Mouse (Mus musculus) hindbrain, embryonic 16.5 days (tissue): Measurements from ENCODE around the gene Baz2a. TPM values are rescaled to one million over a fixed set of nuclear protein-coding genes. Genes with fewer than 3 reads are reported as not detected.
"Not testable (repeated sequence)": the region's sequence is repeated elsewhere in the genome, so short reads cannot be mapped to it uniquely, and the experiment has no call there.

Experiments used
- ATAC-seq: fragments of 200-750 bp; cut with Nextera tagmentation; 2 replicates; pipeline ENCODE4 v1.8.0; 2017; ENCODE audit warnings: moderate TSS enrichment, moderate library complexity
- H3K27ac ChIP-seq: fragments of 300-500 bp; sonication (generic); 2 replicates; pipeline ENCODE4 v1.5.1; 2014; ENCODE audit warnings: low read depth, mild to moderate bottlenecking, control low read depth, low read length, moderate library complexity
- H3K27me3 ChIP-seq: fragments of 300-500 bp; sonication (generic); replicated peaks from 2 replicates; pipeline ENCODE4 v1.6.1; 2014; ENCODE audit warnings: low read length; ENCODE audit not compliant: control insufficient read depth, insufficient read depth
- H3K36me3 ChIP-seq: fragments of 300-500 bp; sonication (generic); 2 replicates; pipeline ENCODE4 v1.6.1; 2014; ENCODE audit warnings: mild to moderate bottlenecking, low read length, moderate library complexity, mixed read lengths; ENCODE audit not compliant: control insufficient read depth, insufficient read depth
- H3K4me1 ChIP-seq: fragments of 300-500 bp; sonication (generic); 2 replicates; pipeline ENCODE4 v1.6.1; 2014; ENCODE audit warnings: low read depth, low read length; ENCODE audit not compliant: control insufficient read depth, insufficient read depth
- H3K4me2 ChIP-seq: fragments of 300-500 bp; sonication (generic); 2 replicates; pipeline ENCODE4 v1.6.1; 2014; ENCODE audit warnings: mild to moderate bottlenecking, low read length, control low read depth, moderate library complexity
- H3K4me3 ChIP-seq: fragments of 300-500 bp; sonication (generic); 2 replicates; pipeline ENCODE4 v1.5.1; 2014; ENCODE audit warnings: mild to moderate bottlenecking, low read length, control low read depth, moderate library complexity
- H3K9ac ChIP-seq: fragments of 300-500 bp; sonication (generic); 2 replicates; pipeline ENCODE4 v1.6.1; 2014; ENCODE audit warnings: low read depth, mild to moderate bottlenecking, control low read depth, low read length, moderate library complexity
- H3K9me3 ChIP-seq: fragments of 300-500 bp; sonication (generic); 2 replicates; pipeline ENCODE4 v1.6.1; 2014; ENCODE audit warnings: mild to moderate bottlenecking, low read length, moderate library complexity; ENCODE audit not compliant: control insufficient read depth
- WGBS: fragments of 180-500 bp; shearing (Covaris S2); extraction: QIAGEN DNeasy Blood & Tissue Kit; methylation state at CpG from one replicate; pipeline ENCODE4 v1.1.7; 2014; 5-methylcytosine and 5-hydroxymethylcytosine counted together
- polyA plus RNA-seq: library from polyadenylated mRNA; unstranded; fragments of >200 nt; fragmentation: Nextera tagmentation; extraction: Ambion mirVana; gene quantifications from 2 replicates; pipeline ENCODE4 v1.2.1, GENCODE M21; 2015

The Baz2a gene
- polyA plus RNA-seq, 1 experiment from 2014 or later, result 6.9 TPM

DNA sequence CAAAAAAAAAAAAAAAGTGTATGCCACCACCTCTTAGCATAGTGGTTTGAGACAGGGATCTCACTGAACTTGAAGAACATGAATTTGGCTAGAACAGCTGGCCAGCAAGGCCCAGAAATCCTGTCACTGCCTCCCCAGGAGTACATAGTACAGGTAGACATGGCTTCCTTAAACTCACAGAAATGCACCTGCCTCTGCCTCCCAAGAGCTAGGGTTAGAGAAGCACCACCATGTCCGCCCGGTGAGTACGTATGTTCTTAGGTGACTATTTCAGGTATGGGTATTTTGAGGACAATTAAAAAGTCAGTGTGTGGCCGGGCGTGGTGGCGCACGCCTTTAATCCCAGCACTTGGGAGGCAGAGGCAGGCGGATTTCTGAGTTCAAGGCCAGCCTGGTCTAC is 38.4 kb upstream of the Baz2a start:
- H3K36me3 ChIP-seq, result peaks cover 19% of the 10 kb centered on the region
- no peak overlapping the region for H3K9ac ChIP-seq
- H3K27ac ChIP-seq, result no peak overlapping the region
- no peak overlapping the region for H3K4me2 ChIP-seq
- H3K27me3 ChIP-seq, result no peaks in the 10 kb centered on the region
- peaks cover 5% of the 10 kb centered on the region for H3K4me1 ChIP-seq
- WGBS, result 95% methylated on average over 8 of the region's 8 CpGs
- H3K9me3 ChIP-seq, result no peaks in the 10 kb centered on the region
- H3K4me3 ChIP-seq, result no peak overlapping the region
- ATAC-seq, result no peak

DNA sequence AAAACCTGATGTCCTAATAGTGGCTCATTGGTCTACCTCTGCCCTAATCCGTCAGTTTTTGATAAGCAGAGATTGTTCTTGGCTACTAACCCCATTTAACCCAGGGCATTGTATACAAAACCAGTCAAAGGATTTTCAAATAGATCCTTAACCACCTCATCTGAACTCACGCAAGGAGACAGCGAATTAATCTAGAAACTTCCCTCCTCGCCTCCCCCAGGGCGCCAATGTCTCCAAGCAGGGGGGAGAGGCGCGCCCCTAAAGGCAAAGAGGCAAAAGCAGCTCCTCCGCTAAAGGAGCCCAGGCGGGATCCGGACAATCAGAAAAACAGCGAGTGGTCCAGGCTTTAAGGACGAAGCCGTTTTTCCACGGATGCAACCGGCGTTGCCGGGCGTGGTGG is 33.2 kb upstream of the Baz2a start:
- Histone ChIP-seq H3K36me3 (no peaks in the 10 kb centered on the region), H3K4me2 (peak overlapping the region; percentile 77), H3K4me3 (peak overlapping the region; percentile 87), H3K9ac (peak overlapping the region; percentile 83), H3K27me3 (no peaks in the 10 kb centered on the region), H3K4me1 (peaks cover 21% of the 10 kb centered on the region), H3K9me3 (no peaks in the 10 kb centered on the region), H3K27ac (peak overlapping the region; percentile 98)
- peak; percentile 1; the same call in 1 of the 2 replicates for ATAC-seq
- WGBS, result 0% methylated on average over 18 of the region's 18 CpGs

DNA sequence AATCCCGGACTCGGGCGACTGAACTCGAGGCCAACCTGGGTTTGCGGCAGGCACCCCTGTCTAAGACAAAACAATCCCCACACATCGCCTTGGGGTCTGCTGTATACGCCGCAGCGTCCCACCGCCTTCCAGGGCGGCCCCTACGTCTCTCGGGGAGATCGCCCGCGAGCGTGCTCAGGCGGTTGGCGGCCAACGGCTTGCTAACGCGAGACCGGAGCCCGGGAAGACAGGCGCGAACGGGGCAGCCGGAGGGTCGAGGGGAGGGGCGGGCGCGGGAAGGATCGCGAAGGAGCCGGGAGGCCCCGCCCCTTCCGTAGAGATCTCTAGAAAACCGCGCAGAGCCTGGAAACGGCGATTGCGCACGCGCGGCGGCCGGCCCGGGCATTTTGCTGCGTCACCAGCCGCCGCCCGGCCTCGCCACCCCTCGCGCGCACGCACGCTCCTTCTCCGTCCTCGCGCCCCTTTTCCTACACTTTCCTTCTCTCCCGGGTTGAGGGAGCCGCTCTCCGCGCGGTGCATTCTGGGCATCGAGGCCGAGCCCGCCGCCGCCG is 32.7 kb upstream of the Baz2a start, which contains the start of gene Ptges3:
Gene Ptges3, plus strand, starts transcription at position 354 of the 551 bp plus-strand sequence.
- under 1% methylated on average over 72 of the region's 72 CpGs for WGBS
- ATAC-seq, result peak; percentile 95
- no peaks in the 10 kb centered on the region for H3K27me3 ChIP-seq

DNA sequence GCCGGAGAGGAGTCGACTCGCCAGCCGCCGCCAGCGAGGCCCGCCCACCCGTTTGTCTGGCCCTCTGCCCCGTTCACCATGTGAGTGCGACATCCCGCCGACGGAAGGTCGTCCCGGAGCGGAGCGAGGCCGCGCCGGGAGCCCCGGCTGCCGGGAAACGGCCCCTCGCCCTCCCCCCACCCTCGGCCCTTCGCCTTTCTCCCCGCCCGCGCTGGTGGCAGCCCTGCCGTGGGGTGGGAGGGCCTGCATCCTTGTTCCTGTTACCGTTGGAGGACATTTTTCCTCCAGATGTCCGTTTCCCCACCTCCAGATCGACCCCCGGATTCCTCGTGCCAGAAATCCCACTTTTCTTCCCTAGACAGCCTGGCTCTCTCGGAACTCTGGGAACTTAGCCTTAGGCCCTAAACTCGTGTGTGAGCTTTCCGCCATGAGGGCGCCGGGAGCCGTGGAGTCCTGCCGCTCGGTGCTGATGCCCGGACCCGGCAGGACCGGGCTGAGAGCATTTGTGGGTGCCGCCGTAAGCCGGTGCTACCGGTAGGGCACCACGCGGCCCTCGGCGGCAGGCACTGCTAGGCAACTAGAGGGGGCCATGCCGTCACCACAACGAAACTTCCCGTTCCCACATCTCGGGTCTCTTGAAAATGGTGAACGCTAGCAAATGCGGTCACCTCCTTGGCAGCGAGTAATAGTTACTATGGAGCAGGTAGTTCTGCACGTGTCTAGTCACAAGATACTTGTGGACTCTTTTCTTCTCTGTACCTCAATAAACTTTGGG is 32.0 kb upstream of the Baz2a start:
- under 1% methylated on average over 36 of the region's 62 CpGs for WGBS
- peak; percentile 28 for ATAC-seq
- Histone ChIP-seq H3K4me1 (peaks cover 21% of the 10 kb centered on the region), H3K36me3 (no peaks in the 10 kb centered on the region), H3K27me3 (no peaks in the 10 kb centered on the region), H3K9me3 (no peaks in the 10 kb centered on the region), H3K4me3 (peak overlapping the region; percentile 87), H3K9ac (peak overlapping the region; percentile 86), H3K4me2 (peak overlapping the region; percentile 77), H3K27ac (peak overlapping the region; percentile 98)

More for the DNA sequence above, 32.7 kb upstream of the Baz2a start, which contains the start of gene Ptges3:
- no peaks in the 10 kb centered on the region for H3K36me3 ChIP-seq
- peak within 1 kb of the TSS; percentile 87 for H3K4me3 ChIP-seq
- peak within 1 kb of the TSS; percentile 86 for H3K9ac ChIP-seq
- no peaks in the 10 kb centered on the region for H3K9me3 ChIP-seq
- H3K4me1 ChIP-seq, result peaks cover 21% of the 10 kb centered on the region
- peak within 1 kb of the TSS; percentile 98 for H3K27ac ChIP-seq
- H3K4me2 ChIP-seq, result peak within 1 kb of the TSS; percentile 77

DNA sequence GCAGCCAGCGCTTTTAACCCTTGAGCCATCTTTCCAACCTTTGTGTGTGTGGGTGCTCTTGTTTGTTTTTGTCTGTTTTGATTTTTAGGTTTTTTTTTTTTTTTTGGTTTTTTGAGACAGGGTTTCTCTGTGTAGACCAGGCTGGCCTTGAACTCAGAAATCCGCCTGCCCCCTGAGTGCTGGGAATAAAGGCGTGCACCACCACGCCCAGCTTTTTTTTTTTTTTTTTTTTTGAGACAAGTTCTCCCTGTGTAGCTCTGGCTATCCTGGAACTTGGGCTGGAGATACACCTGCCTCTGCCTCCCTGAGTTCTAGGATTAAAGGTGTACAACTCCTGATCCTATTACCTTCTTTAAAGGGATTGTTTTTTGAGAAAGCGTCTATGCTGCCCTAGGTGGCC is 30.3 kb upstream of the Baz2a start:
- WGBS, result 80% methylated on average over 5 of the region's 5 CpGs
- no peak for ATAC-seq
- H3K4me3 ChIP-seq, result no peak overlapping the region
- H3K9ac ChIP-seq, result no peak overlapping the region
- H3K27me3 ChIP-seq, result no peaks in the 10 kb centered on the region
- peak overlapping the region; percentile 77 for H3K4me2 ChIP-seq
- H3K27ac ChIP-seq, result no peak overlapping the region
- H3K36me3 ChIP-seq, result no peaks in the 10 kb centered on the region
- no peaks in the 10 kb centered on the region for H3K9me3 ChIP-seq
- peaks cover 21% of the 10 kb centered on the region for H3K4me1 ChIP-seq

DNA sequence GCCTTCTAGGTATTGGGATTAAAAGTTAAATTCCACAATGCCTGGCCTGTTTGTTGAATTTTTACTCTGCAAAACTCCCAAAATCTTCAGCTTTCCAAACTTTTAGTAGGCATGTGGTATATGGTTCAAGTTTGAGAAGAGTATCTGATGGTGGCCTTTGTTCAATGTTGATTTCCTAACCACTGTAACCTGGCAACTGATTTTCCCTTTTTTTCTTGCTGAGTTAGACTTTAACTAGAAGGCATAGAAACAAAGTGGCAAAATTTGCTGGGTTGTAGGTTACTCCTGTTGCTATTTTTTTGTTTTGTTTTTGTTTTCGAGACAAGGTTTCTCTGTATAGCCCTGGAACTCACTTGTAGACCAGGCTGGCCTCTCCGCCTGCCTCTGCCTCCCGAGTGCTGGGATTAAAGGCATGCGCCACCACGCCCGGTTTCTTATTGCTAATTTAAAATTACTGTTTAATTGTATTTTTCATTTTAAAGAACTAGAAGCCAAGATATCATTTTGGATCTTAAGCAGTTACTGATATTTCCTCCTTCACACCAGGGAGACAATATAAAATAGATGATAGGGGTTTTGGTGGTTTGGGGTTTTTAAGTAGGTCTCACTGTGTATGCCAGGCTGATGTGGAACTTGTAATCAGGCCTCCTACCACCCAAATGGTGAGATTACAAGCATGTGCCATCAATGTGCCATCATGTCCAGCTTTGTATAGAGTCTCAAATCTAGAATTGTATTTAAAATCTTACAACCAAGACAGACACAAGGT is 29.0 kb upstream of the Baz2a start:
- Histone ChIP-seq H3K4me1 (peaks cover 21% of the 10 kb centered on the region), H3K4me3 (no peak overlapping the region), H3K4me2 (no peak overlapping the region), H3K36me3 (no peaks in the 10 kb centered on the region), H3K27me3 (no peaks in the 10 kb centered on the region), H3K9me3 (no peaks in the 10 kb centered on the region), H3K9ac (no peak overlapping the region), H3K27ac (no peak overlapping the region)
- WGBS, result 94% methylated on average over 6 of the region's 6 CpGs
- no peak for ATAC-seq

DNA sequence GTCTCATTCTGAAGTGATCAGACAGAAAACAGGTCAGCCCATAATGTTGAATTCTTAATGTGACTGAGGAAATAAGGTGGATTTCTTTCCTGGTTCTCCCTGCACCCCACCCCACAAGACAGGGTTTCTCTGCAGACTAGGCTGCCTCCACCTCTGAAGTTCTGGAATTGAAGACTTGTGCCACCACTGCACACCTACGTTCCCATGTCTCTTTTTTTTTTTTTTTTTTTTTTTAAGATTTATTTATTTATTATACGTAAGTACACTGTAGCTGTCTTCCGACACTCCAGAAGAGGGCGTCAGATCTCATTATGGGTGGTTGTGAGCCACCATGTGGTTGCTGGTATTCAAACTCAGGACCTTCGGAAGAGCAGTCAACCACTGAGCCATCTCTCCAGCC is 25.3 kb upstream of the Baz2a start:
- H3K36me3 ChIP-seq, result peaks cover 11% of the 10 kb centered on the region
- no peaks in the 10 kb centered on the region for H3K27me3 ChIP-seq
- peaks cover 5% of the 10 kb centered on the region for H3K4me1 ChIP-seq
- ATAC-seq, result no peak
- 90% methylated on average over 5 of the region's 5 CpGs for WGBS
- H3K9me3 ChIP-seq, result no peaks in the 10 kb centered on the region; the same call in 1 of the 2 replicates
- no peak overlapping the region for H3K9ac ChIP-seq
- H3K4me3 ChIP-seq, result no peak overlapping the region
- H3K27ac ChIP-seq, result no peak overlapping the region
- no peak overlapping the region for H3K4me2 ChIP-seq

DNA sequence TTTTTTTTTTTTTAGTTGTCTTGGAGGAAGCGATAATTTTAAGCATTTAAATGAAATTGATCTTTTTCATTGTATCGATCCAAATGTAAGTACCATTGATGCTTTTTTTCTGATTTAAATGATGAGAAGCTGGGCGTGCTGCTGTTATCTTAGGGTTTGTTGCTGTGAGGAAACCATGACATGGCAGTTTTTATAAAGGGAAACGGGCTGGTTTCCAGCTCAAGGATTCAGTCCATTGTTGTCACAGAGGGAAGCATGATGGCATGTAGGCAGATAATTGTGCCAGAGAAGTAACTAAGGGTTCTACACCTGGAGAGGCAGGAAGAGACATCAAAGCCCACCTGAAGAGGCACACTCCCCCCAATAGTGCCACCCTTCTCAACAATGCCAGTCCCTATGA is 22.2 kb upstream of the Baz2a start:
- no peaks in the 10 kb centered on the region; the same call in 1 of the 2 replicates for H3K9me3 ChIP-seq
- H3K9ac ChIP-seq, result no peak overlapping the region
- ATAC-seq, result no peak
- no peak overlapping the region for H3K4me3 ChIP-seq
- H3K4me2 ChIP-seq, result no peak overlapping the region
- H3K27ac ChIP-seq, result no peak overlapping the region
- H3K27me3 ChIP-seq, result no peaks in the 10 kb centered on the region
- peaks cover 33% of the 10 kb centered on the region for H3K36me3 ChIP-seq
- 94% methylated on average over 4 of the region's 4 CpGs for WGBS
- no peaks in the 10 kb centered on the region for H3K4me1 ChIP-seq

DNA sequence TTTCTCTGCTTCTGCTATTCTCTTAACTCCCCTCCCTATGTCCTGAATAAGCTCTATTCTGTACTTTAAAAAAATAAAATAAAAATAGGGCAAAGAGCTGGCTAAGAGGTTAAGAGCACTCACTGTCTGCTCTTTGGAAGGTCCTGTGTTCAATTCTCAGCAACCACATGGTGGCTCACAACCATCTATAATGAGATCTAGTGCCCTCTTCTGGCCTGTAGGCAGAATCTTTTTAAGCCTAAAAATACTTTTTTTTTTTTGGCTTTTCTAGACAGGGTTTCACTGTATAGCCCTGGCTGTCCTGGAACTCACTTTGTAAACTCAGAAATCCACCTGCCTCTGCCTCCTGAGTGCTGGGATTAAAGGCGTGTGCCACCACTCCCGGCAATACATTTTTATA is 20.9 kb upstream of the Baz2a start:
- not testable (repeated sequence) for H3K4me1 ChIP-seq, ATAC-seq, H3K9me3 ChIP-seq, H3K4me3 ChIP-seq, H3K4me2 ChIP-seq, H3K27me3 ChIP-seq, H3K9ac ChIP-seq, H3K27ac ChIP-seq
- peaks cover 34% of the 10 kb centered on the region for H3K36me3 ChIP-seq
- 94% methylated on average over 2 of the region's 2 CpGs for WGBS
